Mouse (Mus musculus) adrenal gland, postnatal 4 days (tissue): ENCODE results near the gene Sept9. TPM values are rescaled to one million over a fixed set of nuclear protein-coding genes. Genes with fewer than 3 reads are reported as not detected.

Source experiments
- DNase-seq, 2 experiments: peaks; one replicate each; pipeline ENCODE4 v3.0.0; 2021 to 2022; ENCODE audit warnings: low spot score in 2 of 2, mixed read lengths in 2 of 2
- total RNA-seq, 2 experiments: library from RNA; stranded (reverse); gene quantifications; 2 replicates each; pipeline ENCODE4 v1.2.3; 2021

Gene Sept9
- total RNA-seq, 2 experiments from 2014 or later, result 158 to 171 TPM

DNA sequence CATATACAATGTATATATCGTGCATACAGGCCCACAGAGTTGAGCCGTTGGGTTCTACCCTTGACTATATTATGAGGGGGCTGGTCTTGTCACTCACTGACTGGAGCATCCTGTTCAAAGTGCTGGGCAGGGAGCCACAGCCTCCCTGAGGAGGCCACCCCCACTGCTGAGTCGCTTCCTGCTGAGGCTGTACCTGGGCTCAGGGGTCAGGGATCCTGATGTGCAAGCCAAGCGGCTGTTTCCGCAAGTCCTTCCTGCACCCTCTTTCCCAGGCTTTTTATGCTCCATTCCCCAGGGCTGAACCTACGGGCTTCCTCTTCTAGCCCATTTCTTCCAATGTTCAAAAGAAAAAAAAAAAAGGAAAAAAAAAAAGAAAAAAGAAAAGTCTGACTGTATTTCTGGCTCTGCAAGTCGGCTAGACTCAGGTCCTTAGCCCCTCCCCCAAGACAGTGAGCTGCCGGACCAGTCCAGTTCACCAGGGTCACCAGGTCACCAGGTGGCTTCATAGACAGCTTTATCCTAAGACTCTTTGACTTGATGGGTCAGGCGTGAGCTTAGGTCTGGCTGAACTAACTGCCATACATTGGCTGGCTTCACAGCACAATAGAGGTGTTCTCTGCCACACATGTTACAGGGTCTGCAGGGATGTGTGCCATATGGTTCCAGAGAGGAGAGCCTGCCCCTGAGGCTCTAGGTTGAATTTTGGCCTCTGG is 63.8 kb downstream of the Sept9 start:
- DNase-seq, result no peak

- DNase-seq, result no peak
Observed at GRCm38 (mm10) chr11:117264162-117265021, 64.9 kb downstream of the Sept9 start.

- DNase-seq, result no peak
Observed at GRCm38 (mm10) chr11:117265270-117265980, 66.0 kb downstream of the Sept9 start.

DNA sequence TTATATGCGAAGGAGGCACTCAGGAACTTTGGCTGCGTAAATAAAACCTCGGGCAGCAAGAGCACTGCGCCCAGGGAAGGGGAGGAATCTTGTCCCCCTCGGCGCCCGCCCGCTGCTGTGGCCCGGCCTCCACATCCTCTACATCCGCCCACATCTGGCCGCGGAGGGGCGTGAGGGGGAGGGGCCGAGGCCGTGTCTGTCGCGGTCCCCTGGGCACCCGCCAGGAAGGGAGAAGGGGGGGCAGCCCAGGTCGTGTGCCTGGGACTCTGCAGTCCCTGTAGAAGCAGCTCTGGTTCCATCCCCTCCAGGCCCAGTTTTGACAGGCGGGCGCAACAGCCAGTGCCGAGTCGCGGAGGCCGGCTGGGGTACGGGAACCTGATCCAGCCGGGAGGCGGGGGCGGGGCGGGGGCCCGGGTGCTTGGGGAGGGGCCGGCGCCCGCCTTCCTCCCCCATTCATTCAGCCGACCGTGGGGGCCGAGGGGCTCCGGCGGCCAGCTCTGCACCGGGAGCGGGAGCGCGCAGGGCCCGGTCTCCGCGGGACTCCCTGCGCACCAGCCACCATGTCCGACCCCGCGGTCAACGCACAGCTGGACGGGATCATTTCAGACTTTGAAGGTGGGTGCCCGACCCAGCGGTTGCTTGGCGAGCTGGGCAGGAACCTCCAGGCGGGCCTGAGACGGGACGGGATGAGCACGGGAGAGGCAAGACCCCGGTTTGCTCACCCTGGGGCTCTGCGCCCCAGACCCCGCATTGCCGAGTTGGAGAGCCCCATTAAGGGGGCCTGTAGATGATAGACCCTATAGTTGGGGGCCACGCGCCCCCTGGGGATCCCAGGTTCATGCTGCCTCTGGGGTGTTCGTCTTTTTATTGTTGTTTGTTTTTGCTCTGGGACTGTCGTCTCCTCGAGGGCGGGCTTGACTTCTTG is 66.8 kb downstream of the Sept9 start:
- peak; percentile 74 to 81 for DNase-seq

GRCm38 (mm10) chr11:117266906-117267721 is 67.7 kb downstream of the Sept9 start:
- no peak for DNase-seq

DNA sequence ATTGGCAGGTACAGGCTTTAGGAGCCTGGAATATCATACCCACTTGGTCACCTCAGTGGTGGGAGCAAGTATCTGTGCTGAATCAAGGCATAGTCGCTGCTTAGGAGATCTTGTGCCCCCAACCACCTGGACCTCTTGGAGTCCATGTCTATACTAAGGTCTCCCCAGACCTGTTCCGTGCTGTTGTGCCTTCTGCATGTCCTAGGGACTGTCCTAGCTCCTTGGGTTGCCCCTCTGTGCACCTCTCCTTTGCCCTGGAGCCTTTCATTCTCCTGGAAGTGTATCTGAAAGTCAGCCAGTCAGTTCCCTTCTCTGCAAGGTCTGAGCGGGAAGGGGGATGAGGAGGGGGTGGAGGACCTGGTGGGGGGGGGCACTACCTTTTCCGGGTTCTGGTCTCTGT is 68.4 kb downstream of the Sept9 start:
- no peak for DNase-seq

DNA sequence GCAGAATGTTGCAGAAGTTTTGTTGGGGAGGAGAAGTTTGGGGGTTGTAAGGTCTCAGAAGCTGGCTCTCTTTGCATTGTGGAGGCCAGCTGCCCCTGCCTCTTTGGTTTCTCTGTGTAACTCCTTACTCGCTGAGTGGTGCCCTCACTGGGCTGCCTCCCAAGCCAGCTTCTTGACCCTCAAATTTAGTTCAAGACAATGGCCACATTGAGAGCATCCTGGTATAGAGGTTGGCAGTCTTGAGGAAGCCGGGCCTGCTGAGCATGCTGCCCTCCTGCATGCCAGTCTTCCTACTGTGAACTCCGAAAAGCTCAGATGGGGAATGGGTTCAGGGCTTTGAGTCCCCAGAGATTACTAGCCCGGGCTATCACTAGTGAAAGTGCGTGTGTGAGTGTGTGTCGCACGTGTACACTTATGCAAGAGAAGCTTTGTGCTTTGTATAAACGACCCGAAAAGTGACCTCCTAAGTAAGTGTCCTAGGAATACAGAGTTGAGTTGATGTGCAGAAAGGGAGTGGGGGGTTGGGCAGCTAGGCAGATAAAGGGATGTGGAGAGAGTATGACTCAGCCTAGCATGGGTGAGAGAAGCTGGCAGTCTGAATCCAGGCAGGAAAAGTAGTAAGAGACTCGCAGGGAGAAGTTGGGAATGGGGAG is 69.0 kb downstream of the Sept9 start:
- DNase-seq, result no peak

DNA sequence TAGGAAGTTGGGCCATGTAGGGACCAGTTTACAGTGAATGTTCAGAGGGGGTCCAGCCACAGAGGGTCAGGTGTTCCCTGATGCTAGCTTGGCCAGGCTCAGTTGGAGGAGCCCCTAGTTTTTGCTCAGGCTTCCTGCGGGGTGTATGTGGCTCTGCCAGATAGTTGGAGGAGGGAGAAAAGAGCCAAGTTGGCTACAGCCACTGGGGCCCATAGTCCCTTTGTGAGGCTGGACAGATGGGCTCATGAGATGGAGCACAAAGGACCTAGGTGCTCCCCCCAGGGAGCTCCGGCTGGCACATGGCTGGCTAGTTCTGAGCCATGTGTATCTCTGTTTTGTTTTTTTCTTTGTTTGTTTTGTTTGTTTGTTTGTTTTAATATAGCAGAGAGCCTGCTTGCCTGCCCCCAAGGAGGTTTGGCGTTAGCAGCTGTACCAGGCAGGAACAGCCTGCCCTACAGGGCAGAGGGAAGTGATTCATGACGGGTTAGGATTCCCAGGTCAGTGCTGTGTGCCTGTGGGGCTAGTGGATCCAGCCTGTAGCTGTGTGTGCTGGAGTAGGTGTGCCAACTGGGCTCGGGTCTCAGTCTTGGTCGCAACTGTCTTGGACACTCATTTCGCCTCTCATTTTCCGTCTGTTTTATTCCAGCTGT is 69.7 kb downstream of the Sept9 start:
- DNase-seq, result no peak

DNA sequence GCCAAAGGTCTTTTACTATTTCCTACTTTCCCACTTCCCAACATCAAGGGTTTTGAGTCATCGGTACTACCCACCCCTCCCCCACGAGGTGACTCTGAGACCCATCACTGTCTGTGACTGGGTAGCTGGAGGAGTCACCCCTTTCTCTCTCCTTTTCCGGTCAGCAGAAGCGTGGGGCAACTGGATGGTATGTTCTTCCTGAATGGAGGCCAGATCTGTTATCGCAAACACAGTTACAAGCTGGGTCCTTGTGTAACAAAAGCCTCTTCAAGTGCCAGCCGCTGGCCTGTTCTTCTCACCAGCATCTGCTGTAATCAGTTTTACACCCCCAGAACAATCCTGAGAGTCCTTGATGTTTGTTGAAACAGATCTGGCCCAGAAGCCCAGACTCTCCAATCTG is 70.5 kb downstream of the Sept9 start:
- no peak for DNase-seq

DNA sequence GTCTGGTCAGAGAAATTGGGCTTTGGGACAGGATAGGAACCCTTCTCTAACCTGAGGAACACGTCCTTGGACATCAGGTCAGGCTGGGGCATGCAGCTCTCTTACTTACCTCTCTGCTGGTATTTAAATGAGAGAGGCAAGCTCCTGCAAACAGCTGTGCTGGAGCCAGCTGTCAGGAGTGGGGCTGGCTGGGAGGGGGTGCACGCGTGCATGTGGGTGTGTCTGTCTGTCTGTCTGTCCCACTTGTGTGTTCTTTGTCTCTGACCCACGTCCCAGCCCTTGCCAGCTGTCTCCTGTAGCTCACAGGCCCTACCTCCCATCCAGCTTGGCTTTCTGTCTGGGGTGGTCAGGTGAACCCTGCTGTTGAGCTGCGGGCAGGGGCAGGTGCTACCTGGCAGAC is 75.5 kb downstream of the Sept9 start:
- no peak for DNase-seq

- peak in 1 of 2 experiments; percentile 61 for DNase-seq
Observed at GRCm38 (mm10) chr11:117275999-117276398, 76.5 kb downstream of the Sept9 start.

DNA sequence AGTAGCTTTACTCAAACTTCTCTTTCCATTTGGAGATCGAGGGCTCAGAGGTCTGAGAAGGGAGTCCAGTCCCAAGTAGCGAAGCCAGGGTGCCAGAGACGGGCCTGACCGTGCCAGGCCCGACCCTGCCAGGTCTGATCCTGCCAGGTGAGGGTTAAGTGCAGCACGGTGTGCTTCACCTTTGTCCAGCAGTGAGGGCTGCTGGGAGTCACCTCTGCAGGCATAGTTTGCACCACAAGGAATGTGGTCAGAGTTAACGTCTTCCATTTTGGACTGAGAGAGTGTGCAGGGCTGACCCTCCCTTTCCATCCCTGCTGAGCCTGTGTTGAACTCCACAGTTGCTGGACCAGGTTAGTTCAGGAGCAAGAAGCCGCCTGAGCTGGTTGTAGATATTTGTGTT is 77.5 kb downstream of the Sept9 start:
- no peak for DNase-seq

- no peak for DNase-seq
Observed at GRCm38 (mm10) chr11:117278113-117278512, 78.7 kb downstream of the Sept9 start.

GRCm38 (mm10) chr11:117278514-117278913 is 79.1 kb downstream of the Sept9 start:
- no peak for DNase-seq

- no peak for DNase-seq
Observed at GRCm38 (mm10) chr11:117279993-117280392, 80.5 kb downstream of the Sept9 start.

DNA sequence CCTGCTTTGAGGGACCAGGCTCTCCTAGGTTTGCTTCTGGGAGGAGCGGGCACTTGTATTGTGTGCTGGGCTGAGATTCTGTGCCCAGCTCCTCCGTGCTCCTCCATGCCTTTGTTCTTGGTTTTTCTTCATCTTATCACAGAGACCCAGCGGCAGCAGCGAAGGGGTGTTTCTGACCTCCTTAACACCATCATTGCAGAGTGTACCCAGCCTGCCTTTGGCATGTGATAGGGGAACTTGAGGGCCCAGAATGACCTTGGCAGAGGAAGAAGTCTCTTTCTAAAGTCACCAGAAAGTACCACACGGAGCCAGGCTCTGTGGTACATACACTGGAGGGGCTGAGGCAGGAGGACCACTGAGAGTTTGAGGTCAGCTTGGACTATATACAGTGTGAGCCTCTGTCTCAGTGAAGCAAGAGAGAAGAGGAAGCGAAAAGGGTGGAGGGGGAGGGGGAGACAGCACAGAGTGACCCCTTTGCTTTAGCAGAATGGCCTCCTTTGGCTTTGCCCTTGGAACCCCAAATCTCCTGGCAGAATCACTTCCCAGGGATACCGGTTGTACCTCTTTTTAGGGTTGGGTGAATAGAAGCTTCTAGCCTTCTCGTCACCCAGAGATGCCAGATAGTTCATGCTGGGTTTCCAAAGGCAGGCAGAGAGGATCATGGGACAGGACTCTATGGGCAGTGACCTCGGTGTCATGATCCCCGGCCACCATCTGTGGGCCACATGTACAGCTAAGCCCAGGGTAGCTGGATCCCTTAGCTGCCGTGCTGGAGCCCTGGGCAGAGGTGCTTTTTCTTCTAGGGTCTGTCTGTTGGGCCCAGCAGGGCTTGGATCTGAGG is 83.8 kb downstream of the Sept9 start:
- DNase-seq, result no peak

GRCm38 (mm10) chr11:117283889-117284450 is 84.5 kb downstream of the Sept9 start:
- DNase-seq, result no peak
